Mouse (Mus musculus) limb, embryonic 14.5 days (tissue): Measurements from ENCODE around the gene Sec14l5. TPM values are rescaled to one million over a fixed set of nuclear protein-coding genes. Genes with fewer than 3 reads are reported as not detected.

Experiments used
- ATAC-seq: fragments of 200-750 bp; cut with Nextera tagmentation; 2 replicates; pipeline ENCODE4 v1.8.0; 2017; ENCODE audit warnings: low read depth, moderate number of reproducible peaks, moderate TSS enrichment; ENCODE audit not compliant: low FRiP score
- DNase-seq: peaks from one replicate; pipeline ENCODE4 v3.0.0-alpha.2; 2015; ENCODE audit warnings: low spot score
- H3K27ac ChIP-seq: fragments of 300-500 bp; sonication (generic); replicated peaks from 2 replicates; pipeline ENCODE4 v1.5.1; 2014; ENCODE audit warnings: low read depth, mild to moderate bottlenecking, low read length, moderate library complexity, mixed read lengths
- H3K27me3 ChIP-seq: fragments of 300-500 bp; sonication (generic); 2 replicates; pipeline ENCODE4 v1.6.1; 2014; ENCODE audit warnings: low read length, mixed read lengths; ENCODE audit not compliant: control insufficient read depth, insufficient read depth
- H3K36me3 ChIP-seq: fragments of 300-500 bp; sonication (generic); 2 replicates; pipeline ENCODE4 v1.6.1; 2014; ENCODE audit warnings: mild to moderate bottlenecking, low read length, moderate library complexity, mixed read lengths; ENCODE audit not compliant: control insufficient read depth, insufficient read depth
- H3K4me1 ChIP-seq: fragments of 300-500 bp; sonication (generic); 2 replicates; pipeline ENCODE4 v1.6.1; 2014; ENCODE audit warnings: antibody characterized with exemption, low read length, mixed read lengths; ENCODE audit not compliant: control insufficient read depth, insufficient read depth
- H3K4me2 ChIP-seq: fragments of 300-500 bp; sonication (generic); replicated peaks from 2 replicates; pipeline ENCODE4 v1.6.1; 2014; ENCODE audit warnings: low read depth, mild to moderate bottlenecking, low read length, moderate library complexity; ENCODE audit not compliant: severe bottlenecking
- H3K4me3 ChIP-seq: fragments of 300-500 bp; sonication (generic); replicated peaks from 2 replicates; pipeline ENCODE4 v1.5.1; 2014; ENCODE audit warnings: low read length
- H3K9ac ChIP-seq: fragments of 300-500 bp; sonication (generic); 2 replicates; pipeline ENCODE4 v1.6.1; 2014; ENCODE audit warnings: mild to moderate bottlenecking, low read depth, low read length, moderate library complexity; ENCODE audit not compliant: severe bottlenecking
- H3K9me3 ChIP-seq: fragments of 300-500 bp; sonication (generic); 2 replicates; pipeline ENCODE4 v1.6.1; 2016; ENCODE audit warnings: low read length; ENCODE audit not compliant: control insufficient read depth
- POLR2A ChIP-seq: fragments of 200-500 bp; IDR thresholded peaks from 2 replicates; pipeline ENCODE4 v1.8.0; 2012; ENCODE audit warnings: inconsistent platforms, mild to moderate bottlenecking, moderate library complexity, borderline replicate concordance; ENCODE audit not compliant: insufficient read depth, insufficient read length; ENCODE audit errors: extremely low read depth
- WGBS: fragments of 180-500 bp; shearing (Covaris S2); extraction: QIAGEN DNeasy Blood & Tissue Kit; methylation state at CpG from one replicate; pipeline ENCODE4 v1.1.7; 2014; 5-methylcytosine and 5-hydroxymethylcytosine counted together
- polyA plus RNA-seq, 2 experiments: library from polyadenylated mRNA; depleted of rRNA in 1 of 2; stranded (reverse) in 1 of 2; unstranded in 1 of 2; fragments of >200 nt; fragmentation: Nextera tagmentation in 1 of 2; extraction: Ambion mirVana in 1 of 2; gene quantifications; 2 replicates each; pipeline versions ENCODE4 v1.2.1 to v1.2.3; 2012 to 2014

Gene Sec14l5
- polyA plus RNA-seq, 2 experiments: 0.10 to 0.45 TPM

- DNase-seq (no peak), ATAC-seq (no peak)
- no peak overlapping the region for H3K4me2 ChIP-seq
- H3K4me1 ChIP-seq: no peaks in the 10 kb centered on the region
- TF ChIP-seq POLR2A: no peak
- H3K9ac ChIP-seq: no peak overlapping the region
- H3K27me3 ChIP-seq: no peaks in the 10 kb centered on the region
- H3K4me3 ChIP-seq: no peak overlapping the region
- H3K9me3 ChIP-seq: no peaks in the 10 kb centered on the region
- WGBS: 81% methylated on average over 6 of the region's 6 CpGs
- H3K27ac ChIP-seq: no peak overlapping the region
- no peaks in the 10 kb centered on the region for H3K36me3 ChIP-seq
Measured at GRCm38 (mm10) chr16:5164327-5164726, 17.4 kb downstream of the Sec14l5 start.

GRCm38 (mm10) chr16:5168038-5168437 lies 21.1 kb downstream of the Sec14l5 start:
- Histone ChIP-seq H3K9me3 (no peaks in the 10 kb centered on the region), H3K4me1 (no peaks in the 10 kb centered on the region), H3K9ac (no peak overlapping the region), H3K27ac (no peak overlapping the region), H3K36me3 (no peaks in the 10 kb centered on the region), H3K27me3 (no peaks in the 10 kb centered on the region), H3K4me2 (no peak overlapping the region), H3K4me3 (no peak overlapping the region)
- TF ChIP-seq POLR2A: no peak
- 80% methylated on average over 2 of the region's 2 CpGs for WGBS
- DNase-seq: no peak
- no peak for ATAC-seq

GRCm38 (mm10) chr16:5168829-5169228 lies 21.9 kb downstream of the Sec14l5 start:
- Histone ChIP-seq H3K4me1 (no peaks in the 10 kb centered on the region), H3K9ac (no peak overlapping the region), H3K27me3 (no peaks in the 10 kb centered on the region), H3K9me3 (no peaks in the 10 kb centered on the region), H3K27ac (no peak overlapping the region), H3K36me3 (no peaks in the 10 kb centered on the region), H3K4me3 (no peak overlapping the region), H3K4me2 (no peak overlapping the region)
- 80% methylated on average over 5 of the region's 5 CpGs for WGBS
- ATAC-seq (no peak), DNase-seq (no peak)
- no peak for TF ChIP-seq POLR2A

- ATAC-seq (no peak), DNase-seq (no peak)
- no peaks in the 10 kb centered on the region for H3K9me3 ChIP-seq
- H3K27me3 ChIP-seq: no peaks in the 10 kb centered on the region
- H3K9ac ChIP-seq: no peak overlapping the region
- H3K4me1 ChIP-seq: no peaks in the 10 kb centered on the region
- H3K27ac ChIP-seq: no peak overlapping the region
- TF ChIP-seq POLR2A: no peak
- H3K4me3 ChIP-seq: no peak overlapping the region
- H3K36me3 ChIP-seq: no peaks in the 10 kb centered on the region
- WGBS: 94% methylated on average over 5 of the region's 6 CpGs
- H3K4me2 ChIP-seq: no peak overlapping the region
Measured at GRCm38 (mm10) chr16:5172636-5173035, 25.7 kb downstream of the Sec14l5 start.

GRCm38 (mm10) chr16:5183310-5183975 lies 36.5 kb downstream of the Sec14l5 start:
- Histone ChIP-seq H3K4me3 (no peak overlapping the region), H3K36me3 (no peaks in the 10 kb centered on the region), H3K4me2 (no peak overlapping the region), H3K4me1 (no peaks in the 10 kb centered on the region), H3K27ac (no peak overlapping the region), H3K9ac (no peak overlapping the region), H3K27me3 (no peaks in the 10 kb centered on the region), H3K9me3 (no peaks in the 10 kb centered on the region)
- no peak for TF ChIP-seq POLR2A
- WGBS: 85% methylated on average over 18 of the region's 18 CpGs
- ATAC-seq: no peak
- DNase-seq: no peak
